Mouse (Mus musculus) frontal cortex, adult (tissue): ENCODE data around the gene Cyp26b1.
"Not testable (repeated sequence)": the region's sequence is repeated elsewhere in the genome, so short reads cannot be mapped to it uniquely, and the experiment has no call there.

ENCODE experiments used
- ATAC-seq: cut with Nextera tagmentation; 2 replicates; pipeline ENCODE4 v1.9.2; 2017; ENCODE audit warnings: mild to moderate bottlenecking, moderate library complexity, mixed read lengths; ENCODE audit not compliant: low TSS enrichment

Gene Cyp26b1

DNA sequence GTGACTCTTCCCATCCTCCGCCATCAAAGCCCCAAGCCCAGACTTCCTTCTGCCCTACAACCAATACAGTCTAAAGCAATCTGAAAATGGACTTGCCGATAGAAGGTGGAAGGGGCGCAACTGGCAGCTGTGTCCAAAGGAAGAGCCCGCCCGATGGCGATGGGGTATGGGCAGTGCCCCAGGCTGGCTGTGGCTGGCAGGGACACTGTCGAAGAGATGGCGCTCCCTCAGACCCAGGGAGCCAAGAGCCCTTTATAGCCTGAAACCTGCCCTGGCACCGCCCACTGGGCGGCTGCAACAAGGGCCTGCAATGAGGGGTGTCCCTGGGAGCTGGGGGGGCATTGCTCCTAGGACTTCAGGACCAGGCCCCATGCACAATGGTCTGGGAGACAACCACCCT, at the start of gene Cyp26b1:
TSS of gene Cyp26b1 (minus strand) at position 216 of the 400 bp plus-strand sequence.
- no peak for ATAC-seq

DNA sequence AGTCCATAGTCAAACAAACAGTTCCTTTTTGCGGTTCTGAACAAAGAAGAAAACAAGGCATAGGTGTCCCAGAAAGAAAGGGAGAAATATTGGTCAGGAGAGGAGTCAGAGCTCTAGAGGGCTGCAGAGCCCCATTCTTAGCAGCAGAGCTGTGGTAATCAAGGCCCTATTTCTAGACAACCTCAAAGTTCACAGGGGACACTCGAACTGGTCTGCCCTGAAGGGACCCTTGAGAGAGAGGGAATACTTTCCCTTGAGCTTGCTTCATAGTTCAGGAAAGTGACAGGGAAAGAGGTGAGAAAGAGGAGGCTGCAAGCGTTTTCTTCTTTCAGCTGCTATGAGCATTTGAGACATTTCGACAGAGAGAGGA, 47.3 kb upstream of the Cyp26b1 start:
- no peak for ATAC-seq

DNA sequence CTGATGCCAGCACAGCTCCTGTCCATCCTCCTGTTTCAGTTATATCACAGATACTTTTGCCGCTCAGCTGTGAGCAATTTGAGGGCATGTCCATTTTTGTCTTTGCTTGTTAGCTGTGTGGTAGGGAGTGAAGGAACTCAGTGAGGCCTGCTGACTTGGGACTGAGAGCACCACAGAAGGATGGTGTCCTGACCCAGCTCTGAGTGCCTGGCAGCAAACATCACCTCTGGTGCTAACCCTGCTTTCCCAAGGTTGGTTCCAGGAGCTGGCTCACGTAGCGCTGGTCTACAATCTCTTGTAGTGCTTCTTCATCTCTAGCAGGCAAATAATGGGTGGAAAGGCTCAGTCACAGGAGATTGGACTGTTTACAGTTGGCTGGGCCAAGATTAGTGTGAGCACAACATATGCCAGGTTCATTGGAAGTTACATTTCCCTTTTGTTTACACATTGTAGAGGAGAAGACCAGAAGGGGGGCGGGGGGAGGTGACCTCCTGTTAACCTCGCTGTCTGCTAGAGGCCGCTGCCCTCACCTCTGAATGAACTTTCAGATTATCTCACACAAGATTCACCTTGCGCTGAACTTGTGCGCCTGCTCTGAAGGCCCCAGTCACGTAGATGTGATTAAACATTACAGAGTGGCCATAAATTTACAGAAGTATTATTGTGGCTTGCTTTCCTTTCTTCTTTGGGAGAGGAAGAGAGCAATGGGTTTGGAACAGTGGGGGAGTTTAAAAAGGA, 46.8 kb upstream of the Cyp26b1 start:
- ATAC-seq, result no peak

DNA sequence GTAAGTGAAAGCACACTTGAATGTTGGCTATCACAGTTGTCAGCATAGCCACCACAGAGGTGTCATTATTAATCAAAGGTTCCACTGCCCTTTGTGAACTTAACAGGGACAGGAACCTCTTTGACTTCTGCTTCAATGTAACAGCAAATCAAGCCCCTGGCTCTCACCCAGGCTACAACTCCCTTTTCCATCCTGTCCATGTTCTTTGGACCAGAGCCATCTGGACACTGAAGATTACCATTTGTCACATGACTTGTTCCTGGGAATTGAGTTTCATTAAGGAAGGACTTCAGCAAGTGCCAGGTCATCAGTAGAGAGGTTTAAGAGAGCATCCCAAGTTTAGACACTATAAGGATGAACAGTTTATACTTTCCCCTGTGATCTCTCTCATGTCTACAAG, 44.5 kb upstream of the Cyp26b1 start:
- no peak for ATAC-seq

DNA sequence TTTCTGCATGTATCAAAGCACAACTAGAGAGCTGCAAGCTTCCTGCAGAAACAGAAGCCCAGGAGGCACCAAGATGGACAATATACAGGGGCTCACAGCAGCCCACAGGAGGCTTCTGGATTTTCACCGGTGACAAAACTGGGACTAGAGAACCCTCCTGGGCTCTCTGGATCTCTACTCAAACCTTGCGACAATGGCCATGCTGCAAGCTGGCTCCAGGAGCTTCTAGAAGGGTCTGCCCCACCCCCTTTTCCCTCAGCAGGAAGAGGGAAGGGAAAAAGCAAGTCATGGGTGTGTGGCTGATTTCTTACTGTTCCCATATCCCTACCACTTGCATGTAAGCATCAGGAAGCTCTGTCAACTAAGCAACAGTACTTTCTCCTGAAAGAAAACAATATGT, 37.9 kb upstream of the Cyp26b1 start:
- no peak for ATAC-seq

DNA sequence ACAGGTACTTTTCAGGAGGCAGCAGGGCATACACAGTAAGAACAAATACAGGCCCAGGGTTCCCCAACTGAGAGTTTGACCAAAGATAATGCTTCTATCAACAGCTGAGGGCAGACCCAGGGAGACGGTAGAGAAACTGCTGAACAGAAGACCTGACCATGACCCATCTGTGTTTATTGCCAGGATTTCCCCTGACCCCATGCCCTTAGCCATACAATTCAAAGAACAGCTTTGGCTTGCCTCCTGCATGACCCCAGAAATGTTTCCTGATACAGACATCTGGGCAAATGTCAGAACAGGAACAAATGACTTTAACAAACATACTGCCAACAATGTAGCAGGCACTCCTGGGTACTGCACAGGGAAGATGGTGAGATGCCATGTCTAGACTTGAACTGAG, 36.6 kb upstream of the Cyp26b1 start:
- ATAC-seq, result no peak

DNA sequence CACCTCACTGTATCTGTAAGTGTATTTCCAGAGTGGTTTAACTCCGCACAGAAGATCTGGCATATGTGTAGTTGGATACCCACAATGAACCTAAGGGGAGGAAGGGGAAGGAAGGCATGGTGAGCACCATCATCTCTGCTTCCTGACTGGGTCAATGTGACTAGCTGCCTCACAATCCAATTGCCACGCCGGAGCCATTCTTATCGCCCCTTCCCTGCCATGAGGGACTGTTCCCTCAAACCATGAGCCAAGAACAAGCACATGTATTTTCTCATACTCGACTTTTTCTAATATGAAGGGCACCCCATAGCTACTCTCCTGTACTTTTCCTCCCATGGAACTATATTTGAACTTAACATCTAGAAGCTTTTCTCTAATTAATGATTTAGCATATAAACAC, 35.1 kb upstream of the Cyp26b1 start:
- no peak for ATAC-seq

DNA sequence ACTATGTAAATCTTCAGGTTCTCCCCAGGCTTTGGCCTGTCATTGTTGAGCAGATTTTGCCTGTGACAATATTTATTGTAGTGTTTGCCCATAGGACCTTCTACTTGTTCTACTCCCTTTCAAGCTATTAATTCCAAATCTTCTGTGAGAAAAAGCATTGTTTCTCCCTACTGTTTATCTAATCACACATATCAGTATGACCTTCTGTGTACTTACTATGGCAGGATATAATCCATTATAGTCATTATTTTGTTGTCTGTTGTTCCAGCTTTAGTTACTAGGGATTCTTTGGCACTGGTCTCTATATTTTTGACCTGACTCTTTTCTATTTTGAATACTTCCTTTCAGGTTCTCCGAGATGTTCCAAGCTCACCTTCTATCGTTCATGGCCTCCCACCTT, 32.7 kb upstream of the Cyp26b1 start:
- ATAC-seq, result no peak

DNA sequence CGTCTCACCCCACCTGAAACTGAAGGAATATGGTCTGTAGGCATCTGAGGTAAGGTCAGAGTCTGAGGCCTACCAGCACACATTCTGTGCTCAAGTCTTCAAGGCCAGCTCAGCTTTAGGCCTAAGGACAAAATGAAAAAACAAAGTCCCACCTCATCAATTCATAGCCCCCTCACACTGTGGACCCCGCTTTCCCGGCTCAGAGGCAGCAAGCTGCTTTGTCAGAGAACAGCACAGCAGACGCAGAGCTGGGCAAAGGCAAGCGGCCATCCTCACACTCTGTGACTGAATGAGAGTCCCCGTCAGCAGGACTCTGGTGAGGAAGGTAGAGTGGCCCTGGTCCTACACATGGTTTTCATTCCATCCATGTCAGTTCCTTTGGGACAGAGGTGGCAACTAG, 25.5 kb upstream of the Cyp26b1 start:
- ATAC-seq, result no peak

DNA sequence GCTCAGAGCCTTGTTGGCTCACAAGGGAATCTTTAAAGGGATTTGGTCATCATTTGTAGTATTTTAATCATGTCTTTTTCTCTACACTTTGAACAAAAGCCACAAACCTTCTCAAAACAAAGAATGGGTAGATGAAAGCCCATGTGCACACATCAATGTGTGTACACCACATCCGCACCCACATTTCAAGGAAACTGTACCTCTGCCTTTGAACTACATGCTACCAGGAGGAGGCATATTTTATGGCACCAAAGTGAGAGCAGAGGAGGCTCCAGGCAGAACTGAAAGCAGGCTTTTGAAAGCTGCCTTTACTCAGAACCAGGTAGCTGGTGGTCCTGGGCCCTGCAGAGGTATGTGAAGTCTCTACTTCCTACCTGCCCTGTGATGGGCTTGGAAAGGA, 23.3 kb upstream of the Cyp26b1 start:
- no peak for ATAC-seq

DNA sequence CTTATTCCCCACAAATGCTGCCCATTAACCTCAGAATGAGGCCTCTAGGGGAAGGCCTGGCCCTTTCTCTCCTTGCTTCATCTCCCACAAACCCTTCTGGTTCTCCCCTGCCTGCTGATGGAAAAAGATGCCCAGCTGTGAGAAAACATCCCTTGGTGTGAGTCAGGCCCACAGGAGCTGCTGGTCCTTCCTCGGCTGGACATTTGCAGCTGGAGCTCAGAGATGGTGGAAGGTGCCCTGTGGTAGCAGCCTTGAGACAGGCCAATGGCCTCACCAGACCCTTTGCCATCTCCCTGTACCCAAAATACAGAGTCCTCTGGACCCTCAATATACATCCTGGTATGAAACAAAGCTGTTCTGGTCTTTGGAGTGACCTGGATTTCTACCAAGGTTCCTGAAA, 22.9 kb upstream of the Cyp26b1 start:
- ATAC-seq, result no peak

DNA sequence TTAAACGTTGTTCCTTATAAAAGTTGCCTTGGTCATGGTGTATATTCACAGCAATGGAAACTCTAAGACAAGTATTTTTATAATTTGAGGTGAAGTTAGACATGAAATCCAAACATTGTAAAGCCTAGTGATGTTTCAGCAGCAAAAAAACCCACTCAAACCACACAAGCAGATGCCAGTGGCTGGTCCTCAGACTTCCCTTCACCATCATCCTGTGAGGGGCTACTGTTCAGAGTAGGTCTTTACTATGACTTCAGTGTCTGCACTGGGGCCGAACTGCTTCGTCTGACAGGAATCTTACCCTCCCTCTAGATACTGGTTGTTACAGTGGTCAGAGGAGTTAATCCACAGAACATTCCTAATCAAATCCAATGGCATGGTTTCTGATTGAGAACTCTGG, 19.9 kb upstream of the Cyp26b1 start:
- ATAC-seq, result no peak

DNA sequence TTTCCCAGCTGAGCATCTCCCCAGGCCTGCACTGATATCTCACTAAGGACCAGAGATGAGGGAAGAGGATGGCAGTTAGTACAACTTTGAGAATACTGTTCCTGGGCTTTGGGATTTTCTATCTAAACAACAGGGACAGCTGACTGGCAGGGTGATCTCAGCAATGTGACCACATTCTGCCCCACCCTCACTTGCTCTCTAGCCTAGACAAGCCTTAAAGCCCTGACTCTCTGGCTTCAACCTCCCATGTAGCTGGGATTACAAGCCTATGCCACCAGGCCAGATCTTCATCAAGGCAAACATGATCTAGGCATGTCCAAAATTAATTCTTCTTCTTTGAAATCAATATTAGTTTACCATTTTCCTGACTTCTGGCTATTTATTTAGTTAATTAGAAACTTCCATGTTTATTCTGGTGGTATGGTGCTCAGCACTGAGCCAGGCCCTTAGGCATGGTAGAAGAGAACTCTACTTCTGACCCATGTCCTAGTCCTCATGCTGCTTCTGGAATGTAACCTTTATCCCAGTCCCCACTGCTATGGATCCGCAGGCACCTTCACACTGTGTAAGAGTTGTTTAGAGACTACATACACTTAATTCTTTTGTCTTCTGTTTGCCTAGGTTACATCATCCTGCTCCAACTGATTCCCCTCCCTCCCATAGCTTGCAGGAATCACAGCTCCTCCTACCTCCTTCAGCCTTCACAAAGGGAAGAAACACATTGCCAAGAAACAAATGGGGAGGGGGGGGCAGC, 7.6 kb upstream of the Cyp26b1 start:
- ATAC-seq, result no peak

DNA sequence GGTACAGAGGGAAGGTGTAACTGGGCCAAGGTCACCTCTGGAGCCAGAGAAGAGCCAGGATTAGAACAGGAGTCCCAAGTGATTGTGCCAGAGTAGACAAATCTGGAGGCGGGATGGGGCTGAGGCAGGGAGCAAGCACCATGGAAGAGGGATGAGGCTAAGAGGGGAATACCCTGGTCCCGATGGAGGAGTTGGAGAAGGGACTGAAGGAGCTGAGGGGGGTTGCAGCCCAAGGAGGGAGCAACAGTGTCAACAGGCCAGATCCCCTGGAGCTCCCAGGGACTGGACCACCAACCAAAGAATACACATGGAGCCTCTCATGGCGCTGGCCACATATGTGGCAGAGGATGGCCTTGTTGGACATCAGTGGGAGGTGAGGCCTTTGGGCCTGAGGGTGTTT, 5.6 kb upstream of the Cyp26b1 start:
- not testable (repeated sequence) for ATAC-seq

DNA sequence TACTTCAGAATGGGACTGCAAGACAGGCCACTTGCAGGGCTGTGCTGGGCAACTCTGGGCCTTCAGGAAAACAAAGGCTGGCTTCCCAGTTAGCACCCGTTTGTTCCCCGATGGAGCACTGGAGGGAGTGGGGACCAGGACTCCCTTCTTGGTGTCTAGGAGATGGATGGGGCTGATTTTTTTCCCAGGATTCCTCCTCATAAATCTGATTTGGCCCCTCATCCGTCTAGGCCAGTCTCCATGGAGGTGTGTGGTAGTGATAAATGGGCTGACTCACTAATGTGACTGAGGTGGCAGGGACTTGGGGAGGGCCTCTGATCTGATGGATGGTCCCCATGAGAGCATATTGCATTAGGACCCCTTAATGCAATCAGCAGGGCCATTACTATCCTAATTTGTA, 5.0 kb upstream of the Cyp26b1 start:
- ATAC-seq, result no peak

DNA sequence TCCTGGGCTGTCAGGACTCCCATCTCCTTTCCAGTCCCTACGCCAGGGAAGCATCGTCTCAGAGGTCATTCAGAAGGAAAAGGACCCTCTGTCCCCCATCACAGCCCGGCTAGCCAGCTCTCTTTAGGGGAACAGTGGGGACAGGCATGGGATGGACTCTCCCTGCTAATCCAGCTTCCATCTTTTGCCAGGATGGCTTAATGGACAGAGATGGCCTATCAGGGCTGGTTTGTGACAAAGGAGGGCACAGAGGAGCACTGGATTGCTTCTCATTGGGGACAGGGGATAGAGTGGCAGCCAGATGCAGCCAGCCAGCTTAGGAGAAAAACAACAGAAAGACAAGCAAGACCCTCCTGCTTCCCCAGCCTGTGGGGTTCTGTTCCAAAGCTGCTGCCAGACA, 918 bp upstream of the Cyp26b1 start:
- ATAC-seq, result no peak

DNA sequence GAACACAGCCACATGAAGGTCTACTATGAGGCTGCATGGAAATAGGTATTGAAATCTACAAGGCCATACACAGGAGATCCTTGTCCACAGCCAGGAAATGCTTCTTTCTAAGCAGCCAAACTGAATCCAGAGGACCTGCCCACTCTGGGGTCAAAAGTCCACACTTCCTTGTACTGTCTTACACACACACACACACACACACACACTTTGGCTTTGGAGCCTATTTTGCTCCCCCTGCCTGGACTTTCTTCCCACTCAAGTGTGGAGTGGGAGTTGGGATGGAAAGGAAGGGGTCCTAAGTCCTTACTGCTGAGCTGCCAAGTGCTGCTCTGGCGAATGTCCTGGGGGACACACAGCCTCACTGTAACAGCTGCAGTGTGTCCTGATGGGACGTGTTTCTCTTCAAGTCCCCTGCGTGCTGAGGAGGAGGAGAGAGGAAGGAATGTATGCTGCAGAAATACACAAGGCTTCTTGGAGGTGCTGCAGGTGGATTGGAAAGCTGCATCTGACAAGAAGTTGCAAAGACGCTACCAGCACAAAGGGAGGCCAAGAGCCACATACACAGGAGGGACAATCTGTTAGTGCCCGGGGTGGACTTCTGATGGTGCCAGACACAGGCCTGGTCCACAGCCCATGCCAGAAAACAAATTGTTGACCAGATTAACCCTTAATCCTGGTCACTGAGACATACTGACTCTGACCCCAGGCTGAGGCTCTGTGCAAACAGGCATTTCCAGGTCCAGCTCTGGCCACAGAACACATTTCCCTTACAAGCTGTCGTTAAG, 2.6 kb downstream of the Cyp26b1 start:
- ATAC-seq, result no peak

DNA sequence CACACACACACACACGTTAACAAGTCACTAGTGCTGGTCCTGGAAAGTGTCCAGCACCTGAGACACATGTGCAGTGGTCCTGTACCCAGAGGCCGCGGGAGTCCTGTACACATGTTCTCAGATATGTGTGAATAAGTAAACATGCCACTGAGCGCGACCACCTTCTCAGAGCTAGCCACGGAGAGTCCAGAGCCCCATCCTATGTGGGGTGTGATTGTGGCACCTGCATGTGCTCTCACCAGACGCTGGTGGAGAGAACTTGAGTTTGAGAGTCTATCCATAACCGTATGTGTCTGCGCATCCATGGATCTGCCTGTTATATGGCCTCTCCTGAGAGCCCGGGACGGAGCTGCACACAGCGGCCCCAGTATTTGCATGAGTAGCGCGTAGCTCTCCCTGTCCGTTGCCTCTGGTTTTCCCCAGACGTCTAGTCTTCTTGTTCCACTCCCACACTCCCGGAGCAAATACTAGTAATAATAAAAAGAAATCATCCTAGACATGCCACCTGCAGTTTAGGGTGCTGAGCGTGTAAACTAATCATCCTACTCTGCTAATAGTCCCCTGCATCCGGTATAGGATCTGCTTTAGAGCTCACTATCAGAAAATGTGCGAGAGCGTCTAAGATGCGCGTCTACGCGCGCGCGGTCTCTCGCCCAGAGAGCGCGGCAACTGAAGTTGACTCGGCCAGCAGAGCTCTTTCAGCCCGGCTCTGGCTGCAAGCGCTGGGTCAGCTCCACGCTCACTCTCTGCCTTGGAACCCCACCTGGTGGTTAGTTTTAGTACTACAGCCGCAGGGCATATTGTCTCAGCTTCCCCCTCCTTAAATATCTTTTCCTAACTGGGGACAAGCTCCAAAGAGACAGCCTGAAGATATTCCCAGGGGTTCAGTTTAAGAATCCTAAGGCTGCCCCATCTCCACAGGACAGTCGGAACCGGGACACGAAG, 3.7 kb downstream of the Cyp26b1 start:
- ATAC-seq, result peak; percentile 85

DNA sequence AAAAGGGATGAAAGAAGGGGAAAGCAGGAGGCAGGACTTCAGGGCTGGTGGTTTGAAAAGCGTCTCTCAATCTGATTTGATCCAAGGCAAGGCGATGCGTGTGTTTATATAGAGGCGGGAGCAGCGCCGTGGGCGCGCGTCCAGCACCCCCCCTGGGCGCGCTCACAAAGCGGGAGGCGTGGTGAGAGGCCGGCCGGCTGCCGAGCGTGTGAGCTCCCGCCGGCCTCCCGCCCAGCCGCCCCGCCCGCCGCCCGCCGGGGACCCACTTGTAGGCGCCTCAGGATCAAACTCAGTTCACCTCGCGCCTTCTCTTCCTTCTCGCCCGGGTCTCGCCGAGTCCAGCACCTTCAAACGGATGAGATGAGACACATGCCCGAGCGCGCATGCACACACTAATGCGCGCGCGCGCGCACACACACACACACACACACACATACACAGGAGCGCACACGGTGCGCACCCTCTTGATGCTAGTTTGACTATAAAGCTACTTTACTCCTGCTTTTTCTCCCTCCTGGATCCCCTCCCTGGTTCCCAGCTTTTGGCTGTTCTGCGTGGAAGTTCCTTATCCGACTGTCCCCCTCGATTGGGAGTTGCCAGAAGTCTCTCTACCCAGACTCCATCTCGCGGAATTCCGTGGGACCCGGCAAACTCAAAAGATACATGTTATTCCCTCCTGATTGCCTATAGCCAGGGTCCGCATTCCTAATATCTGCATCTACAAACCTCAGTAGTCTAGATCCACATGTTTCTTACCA, 4.6 kb downstream of the Cyp26b1 start:
- no peak for ATAC-seq

DNA sequence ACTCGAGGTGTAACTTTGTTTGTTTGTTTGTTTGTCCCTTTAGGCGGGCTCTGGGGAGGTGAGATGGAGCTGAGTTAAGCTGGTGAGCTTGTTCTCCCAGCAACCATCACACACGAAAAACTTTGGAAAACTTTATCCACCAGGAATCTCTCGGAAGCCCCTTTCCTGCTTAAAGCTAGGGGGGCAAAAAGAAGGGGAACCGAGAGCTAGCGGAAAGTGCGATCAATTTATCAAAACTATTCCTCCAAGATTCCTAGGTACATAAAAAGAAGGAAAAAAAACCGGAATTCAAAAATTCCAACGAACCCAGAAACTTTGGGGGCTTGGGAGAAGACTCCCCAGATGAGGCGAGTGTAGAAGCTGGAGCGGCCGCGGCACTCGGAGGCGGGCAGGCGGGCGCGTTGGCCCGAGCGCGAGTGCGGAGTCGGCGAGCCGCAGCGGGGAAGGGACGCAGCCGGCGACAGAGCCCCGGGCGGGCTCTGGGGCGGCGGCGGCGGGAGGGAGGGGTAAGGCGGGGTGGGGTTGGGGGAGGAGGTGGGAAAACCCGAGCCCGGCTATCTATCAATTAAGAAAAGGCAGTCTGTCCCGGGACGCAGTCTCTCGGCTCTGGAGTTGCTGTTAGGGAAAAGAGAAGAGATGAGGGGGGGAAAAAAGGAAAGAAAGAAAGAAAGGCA, 5.3 kb downstream of the Cyp26b1 start:
- no peak for ATAC-seq
